Mouse (Mus musculus): Measurements from ENCODE around the gene Zbtb8b. TPM values are rescaled to one million over a fixed set of nuclear protein-coding genes. Genes with fewer than 3 reads are reported as not detected.
A peak's percentile ranks its signal among the peaks of the same experiment; 100 is the strongest.

The Zbtb8b gene
- polyA plus RNA-seq, 1 experiment from 2014 or later = 3.1 TPM

GRCm38 (mm10) chr4:129396960-129397359 lies 43.7 kb downstream of the Zbtb8b start:
- H3K9me3 ChIP-seq (ENCODE audit: control insufficient read depth, low read length) = no peaks in the 10 kb centered on the region
- H3K9ac ChIP-seq (ENCODE audit: low read depth, low read length) = no peak overlapping the region
- 77% methylated on average over 3 of the region's 3 CpGs for WGBS
- no peaks in the 10 kb centered on the region for H3K27me3 ChIP-seq (ENCODE audit: control insufficient read depth, insufficient read depth, low read length)
- H3K4me1 ChIP-seq (ENCODE audit: control insufficient read depth, insufficient read depth, low read length) = no peaks in the 10 kb centered on the region
- H3K4me2 ChIP-seq (replicated peaks; ENCODE audit: low read depth, low read length) = no peak overlapping the region
- no peak overlapping the region for H3K27ac ChIP-seq (ENCODE audit: low read depth, low read length)
- ATAC-seq (ENCODE audit: low FRiP score, low TSS enrichment) = no peak
- H3K4me3 ChIP-seq (ENCODE audit: low read length) = no peak overlapping the region
- H3K36me3 ChIP-seq (ENCODE audit: control insufficient read depth, insufficient read depth, low read length) = no peaks in the 10 kb centered on the region

- Histone ChIP-seq H3K36me3 (ENCODE audit: control insufficient read depth, insufficient read depth, low read length) (no peaks in the 10 kb centered on the region), H3K9me3 (ENCODE audit: control insufficient read depth, low read length) (no peaks in the 10 kb centered on the region), H3K27ac (ENCODE audit: low read depth, low read length) (no peak overlapping the region), H3K4me3 (ENCODE audit: low read length) (no peak overlapping the region), H3K27me3 (ENCODE audit: control insufficient read depth, insufficient read depth, low read length) (no peaks in the 10 kb centered on the region), H3K9ac (ENCODE audit: low read depth, low read length) (peak overlapping the region; percentile 37; the same call in 1 of the 2 replicates), H3K4me2 (replicated peaks; ENCODE audit: low read depth, low read length) (no peak overlapping the region), H3K4me1 (ENCODE audit: control insufficient read depth, insufficient read depth, low read length) (no peaks in the 10 kb centered on the region)
- ATAC-seq (ENCODE audit: low FRiP score, low TSS enrichment) = peak; percentile 66; the same call in 1 of the 2 replicates
- WGBS = 31% methylated on average over 12 of the region's 12 CpGs
These were observed 46.4 kb downstream of the Zbtb8b start for GRCm38 (mm10) chr4:129394089-129394870.

GRCm38 (mm10) chr4:129390936-129391557 lies 49.6 kb downstream of the Zbtb8b start:
- Histone ChIP-seq H3K36me3 (ENCODE audit: control insufficient read depth, insufficient read depth, low read length) (no peaks in the 10 kb centered on the region), H3K27me3 (ENCODE audit: control insufficient read depth, insufficient read depth, low read length) (no peaks in the 10 kb centered on the region), H3K4me2 (replicated peaks; ENCODE audit: low read depth, low read length) (no peak overlapping the region), H3K9me3 (ENCODE audit: control insufficient read depth, low read length) (no peaks in the 10 kb centered on the region), H3K4me3 (ENCODE audit: low read length) (no peak overlapping the region), H3K9ac (ENCODE audit: low read depth, low read length) (no peak overlapping the region), H3K4me1 (ENCODE audit: control insufficient read depth, insufficient read depth, low read length) (no peaks in the 10 kb centered on the region), H3K27ac (ENCODE audit: low read depth, low read length) (no peak overlapping the region)
- 89% methylated on average over 7 of the region's 7 CpGs for WGBS
- no peak for ATAC-seq (ENCODE audit: low FRiP score, low TSS enrichment)

- Histone ChIP-seq H3K27ac (ENCODE audit: low read depth, low read length) (no peak overlapping the region), H3K4me1 (ENCODE audit: control insufficient read depth, insufficient read depth, low read length) (no peaks in the 10 kb centered on the region), H3K36me3 (ENCODE audit: control insufficient read depth, insufficient read depth, low read length) (no peaks in the 10 kb centered on the region), H3K9me3 (ENCODE audit: control insufficient read depth, low read length) (no peaks in the 10 kb centered on the region), H3K9ac (ENCODE audit: low read depth, low read length) (no peak overlapping the region), H3K4me2 (replicated peaks; ENCODE audit: low read depth, low read length) (no peak overlapping the region), H3K4me3 (ENCODE audit: low read length) (no peak overlapping the region), H3K27me3 (ENCODE audit: control insufficient read depth, insufficient read depth, low read length) (no peaks in the 10 kb centered on the region)
- no peak for ATAC-seq (ENCODE audit: low FRiP score, low TSS enrichment)
- 86% methylated on average over 14 of the region's 14 CpGs for WGBS
These were observed 50.4 kb downstream of the Zbtb8b start for GRCm38 (mm10) chr4:129390216-129390743.

GRCm38 (mm10) chr4:129388404-129388803 lies 52.2 kb downstream of the Zbtb8b start:
- Histone ChIP-seq H3K9ac (ENCODE audit: low read depth, low read length) (no peak overlapping the region), H3K9me3 (ENCODE audit: control insufficient read depth, low read length) (no peaks in the 10 kb centered on the region), H3K4me3 (ENCODE audit: low read length) (no peak overlapping the region), H3K27ac (ENCODE audit: low read depth, low read length) (no peak overlapping the region), H3K4me1 (ENCODE audit: control insufficient read depth, insufficient read depth, low read length) (0 out of 2 replicates have a peak, but pooled peaks cover 5% of the 10 kb centered on the region), H3K4me2 (replicated peaks; ENCODE audit: low read depth, low read length) (no peak overlapping the region), H3K27me3 (ENCODE audit: control insufficient read depth, insufficient read depth, low read length) (no peaks in the 10 kb centered on the region), H3K36me3 (ENCODE audit: control insufficient read depth, insufficient read depth, low read length) (no peaks in the 10 kb centered on the region)
- ATAC-seq (ENCODE audit: low FRiP score, low TSS enrichment) = no peak
- WGBS = 90% methylated on average over 5 of the region's 5 CpGs

- no peaks in the 10 kb centered on the region for H3K27me3 ChIP-seq (ENCODE audit: control insufficient read depth, insufficient read depth, low read length)
- 75% methylated on average over 2 of the region's 2 CpGs for WGBS
- H3K4me2 ChIP-seq (replicated peaks; ENCODE audit: low read depth, low read length) = no peak overlapping the region
- ATAC-seq (ENCODE audit: low FRiP score, low TSS enrichment) = no peak
- no peak overlapping the region for H3K27ac ChIP-seq (ENCODE audit: low read depth, low read length)
- 0 out of 2 replicates have a peak, but pooled peaks cover 5% of the 10 kb centered on the region for H3K4me1 ChIP-seq (ENCODE audit: control insufficient read depth, insufficient read depth, low read length)
- no peak overlapping the region for H3K9ac ChIP-seq (ENCODE audit: low read depth, low read length)
- no peaks in the 10 kb centered on the region for H3K9me3 ChIP-seq (ENCODE audit: control insufficient read depth, low read length)
- no peaks in the 10 kb centered on the region for H3K36me3 ChIP-seq (ENCODE audit: control insufficient read depth, insufficient read depth, low read length)
- no peak overlapping the region for H3K4me3 ChIP-seq (ENCODE audit: low read length)
These were observed 53.7 kb downstream of the Zbtb8b start for GRCm38 (mm10) chr4:129386989-129387388.

- H3K4me1 ChIP-seq (ENCODE audit: control insufficient read depth, insufficient read depth, low read length) = 0 out of 2 replicates have a peak, but pooled peaks cover 5% of the 10 kb centered on the region
- H3K9ac ChIP-seq (ENCODE audit: low read depth, low read length) = no peak overlapping the region
- ATAC-seq (ENCODE audit: low FRiP score, low TSS enrichment) = no peak
- H3K27me3 ChIP-seq (ENCODE audit: control insufficient read depth, insufficient read depth, low read length) = no peaks in the 10 kb centered on the region
- no peaks in the 10 kb centered on the region for H3K36me3 ChIP-seq (ENCODE audit: control insufficient read depth, insufficient read depth, low read length)
- H3K27ac ChIP-seq (ENCODE audit: low read depth, low read length) = no peak overlapping the region
- H3K9me3 ChIP-seq (ENCODE audit: control insufficient read depth, low read length) = no peaks in the 10 kb centered on the region
- no peak overlapping the region for H3K4me3 ChIP-seq (ENCODE audit: low read length)
- 91% methylated on average over 8 of the region's 8 CpGs for WGBS
- no peak overlapping the region for H3K4me2 ChIP-seq (replicated peaks; ENCODE audit: low read depth, low read length)
These were observed 54.2 kb downstream of the Zbtb8b start for GRCm38 (mm10) chr4:129386269-129386946.

- WGBS = 85% methylated on average over 11 of the region's 11 CpGs
These were observed 55.0 kb downstream of the Zbtb8b start for GRCm38 (mm10) chr4:129385685-129386084.

More at GRCm38 (mm10) chr4:129385685-129386084, 55.0 kb downstream of the Zbtb8b start:
- Histone ChIP-seq H3K9me3 (ENCODE audit: control insufficient read depth, low read length) (no peaks in the 10 kb centered on the region), H3K4me1 (ENCODE audit: control insufficient read depth, insufficient read depth, low read length) (0 out of 2 replicates have a peak, but pooled peaks cover 5% of the 10 kb centered on the region), H3K36me3 (ENCODE audit: control insufficient read depth, insufficient read depth, low read length) (no peaks in the 10 kb centered on the region), H3K9ac (ENCODE audit: low read depth, low read length) (no peak overlapping the region), H3K27ac (ENCODE audit: low read depth, low read length) (no peak overlapping the region), H3K4me2 (replicated peaks; ENCODE audit: low read depth, low read length) (no peak overlapping the region), H3K4me3 (ENCODE audit: low read length) (no peak overlapping the region), H3K27me3 (ENCODE audit: control insufficient read depth, insufficient read depth, low read length) (no peaks in the 10 kb centered on the region)
- ATAC-seq (ENCODE audit: low FRiP score, low TSS enrichment) = no peak
